Mouse (Mus musculus): Measurements from ENCODE around the gene Ankrd44.

Ankrd44 gene

DNA sequence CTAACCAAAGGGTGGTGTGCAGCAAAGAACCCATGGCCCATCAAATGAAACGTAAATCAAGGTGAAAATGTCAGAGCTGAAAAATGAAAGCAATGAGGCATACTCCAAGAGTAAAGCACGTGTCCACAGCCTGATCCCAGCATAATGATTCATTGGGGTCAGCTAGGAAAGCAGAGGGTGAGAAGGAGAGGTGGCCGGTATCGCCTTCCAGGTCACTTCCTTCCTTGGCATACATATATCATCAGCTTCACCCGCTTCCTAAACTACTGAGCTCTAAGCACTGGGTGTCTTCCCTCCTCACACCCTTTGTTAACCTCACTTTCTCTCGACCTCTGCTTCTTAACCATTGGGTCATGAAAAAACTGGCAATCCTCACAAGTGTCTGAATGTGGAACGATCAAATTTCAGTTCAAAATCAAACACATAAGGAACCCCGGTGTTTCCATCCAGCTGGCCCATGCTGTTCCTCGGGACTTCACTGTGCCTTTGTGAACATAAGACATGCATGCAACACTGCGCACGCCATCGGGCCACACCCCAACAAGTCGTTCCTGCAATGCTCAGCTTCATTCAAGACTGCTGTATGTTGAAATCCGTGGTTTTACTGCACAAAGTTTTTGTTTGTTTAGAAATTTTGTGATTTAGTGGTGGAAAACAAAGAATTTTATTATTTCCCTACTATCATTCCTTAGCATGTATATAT is 101.9 kb downstream of the Ankrd44 start:
- in situ Hi-C loops (cut with MboI, MseI), result no loop called here

DNA sequence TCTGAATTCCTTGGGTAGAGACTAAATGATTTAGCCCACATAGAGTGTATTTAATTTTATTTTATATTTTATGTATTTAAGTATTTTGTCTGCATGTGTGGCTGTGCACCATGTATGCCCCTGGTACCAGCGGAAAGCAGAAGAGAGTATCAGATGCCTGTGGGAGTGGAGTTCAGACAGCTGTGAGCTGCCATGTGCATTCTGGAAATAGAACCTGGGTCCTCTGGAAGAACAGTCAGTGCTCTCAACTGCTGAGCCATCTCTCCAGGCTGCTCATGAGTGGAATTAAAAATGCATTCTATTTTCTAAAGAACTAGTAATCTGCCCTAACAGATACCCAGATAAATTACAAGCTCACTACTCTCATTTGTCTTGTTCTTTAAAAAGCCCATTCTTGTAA is 104.4 kb downstream of the Ankrd44 start:
- in situ Hi-C loops (cut with MboI, MseI), result no loop called here

GRCm38 (mm10) chr1:54815206-54815855 is 110.9 kb downstream of the Ankrd44 start:
- in situ Hi-C loops (cut with MboI, MseI), result no loop called here

GRCm38 (mm10) chr1:54809811-54810549 is 116.2 kb downstream of the Ankrd44 start:
- in situ Hi-C loops (cut with MboI, MseI), result loop anchor here (10.0 kb wide), 1 partner anchor 125 kb away; no protein-coding TSS in a partner anchor

GRCm38 (mm10) chr1:54809098-54809490 is 117.1 kb downstream of the Ankrd44 start:
- in situ Hi-C loops (cut with MboI, MseI), result loop anchor here (10.0 kb wide), 1 partner anchor 124 kb away; no protein-coding TSS in a partner anchor

GRCm38 (mm10) chr1:54808401-54809097 is 117.6 kb downstream of the Ankrd44 start:
- in situ Hi-C loops (cut with MboI, MseI), result loop anchor here (10.0 kb wide), 1 partner anchor 124 kb away; no protein-coding TSS in a partner anchor

DNA sequence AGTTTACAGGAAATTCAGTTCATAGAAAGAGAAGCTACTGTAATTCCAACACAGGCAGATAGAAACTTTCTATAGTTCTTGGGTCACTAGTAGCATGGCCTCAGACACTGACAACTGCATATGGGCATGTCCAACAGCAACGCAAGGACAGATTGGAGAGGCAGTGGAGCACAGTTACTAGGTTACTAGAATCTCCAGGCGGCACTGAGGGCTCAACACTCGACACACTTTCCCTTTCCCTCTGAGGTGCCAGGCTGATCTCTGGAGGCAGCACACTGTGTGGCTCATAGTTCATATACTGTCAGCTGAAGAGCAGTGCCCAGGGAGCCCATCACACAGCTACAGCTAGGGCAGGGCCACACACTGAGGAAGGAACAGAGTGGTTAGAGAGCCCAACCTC is 118.4 kb downstream of the Ankrd44 start:
- in situ Hi-C loops (cut with MboI, MseI), result loop anchor here (10.0 kb wide), 1 partner anchor 123 kb away; no protein-coding TSS in a partner anchor

- in situ Hi-C loops (cut with MboI, MseI), result loop anchor here (10.0 kb wide), 1 partner anchor 121 kb away; no protein-coding TSS in a partner anchor
Measured at GRCm38 (mm10) chr1:54806116-54806850, 119.9 kb downstream of the Ankrd44 start.

- in situ Hi-C loops (cut with MboI, MseI), result loop anchor here (10.0 kb wide), 1 partner anchor 120 kb away; no protein-coding TSS in a partner anchor
Measured at GRCm38 (mm10) chr1:54804406-54804805, 121.8 kb downstream of the Ankrd44 start.

- in situ Hi-C loops (cut with MboI, MseI), result loop anchor here (10.0 kb wide), 1 partner anchor 118 kb away; no protein-coding TSS in a partner anchor
Measured at GRCm38 (mm10) chr1:54802703-54803102, 123.5 kb downstream of the Ankrd44 start.

- in situ Hi-C loops (cut with MboI, MseI), result loop anchor here (10.0 kb wide), 1 partner anchor 116 kb away; no protein-coding TSS in a partner anchor
Measured at GRCm38 (mm10) chr1:54801256-54801655, 124.9 kb downstream of the Ankrd44 start.

DNA sequence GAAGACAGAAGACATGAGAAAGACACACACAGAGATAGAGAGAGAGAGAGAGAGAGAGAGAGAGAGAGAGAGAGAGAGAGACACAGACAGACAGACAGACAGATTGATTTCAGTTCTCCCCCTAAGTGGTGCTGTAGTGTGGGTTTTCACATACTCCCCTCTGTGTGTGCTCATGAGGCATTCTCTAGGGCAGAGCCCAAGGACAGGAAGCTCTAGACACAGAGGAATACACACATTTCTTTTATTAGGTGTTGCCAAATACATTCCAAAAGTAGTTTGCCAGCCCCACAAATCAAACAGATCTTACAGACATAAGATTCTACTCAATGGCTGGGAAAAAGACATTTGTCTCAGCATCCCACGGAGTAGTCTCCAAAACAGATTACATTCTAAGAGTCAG is 126.8 kb downstream of the Ankrd44 start:
- in situ Hi-C loops (cut with MboI, MseI), result no loop called here

DNA sequence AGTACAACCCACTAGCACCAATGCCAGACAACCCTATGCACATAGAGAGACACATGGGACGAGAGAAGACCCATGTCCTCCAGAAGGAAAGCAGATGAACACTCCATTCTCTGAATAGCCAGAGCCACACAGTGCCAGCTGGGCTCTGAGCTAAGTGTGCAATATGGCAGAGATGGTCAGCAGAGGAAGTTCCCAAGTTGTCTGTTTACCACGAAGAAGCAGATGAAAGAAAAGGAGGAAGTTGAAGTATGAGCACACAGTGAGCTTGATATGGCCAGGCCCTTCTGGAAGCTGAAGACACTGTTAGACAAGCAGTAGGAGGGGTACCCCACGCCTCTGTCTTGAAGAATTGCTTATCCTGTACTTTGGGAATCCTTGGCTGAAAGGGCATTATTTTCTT is 127.8 kb downstream of the Ankrd44 start:
- in situ Hi-C loops (cut with MboI, MseI), result no loop called here

- in situ Hi-C loops (cut with MboI, MseI), result no loop called here
Measured at GRCm38 (mm10) chr1:54794709-54795108, 131.5 kb downstream of the Ankrd44 start.

DNA sequence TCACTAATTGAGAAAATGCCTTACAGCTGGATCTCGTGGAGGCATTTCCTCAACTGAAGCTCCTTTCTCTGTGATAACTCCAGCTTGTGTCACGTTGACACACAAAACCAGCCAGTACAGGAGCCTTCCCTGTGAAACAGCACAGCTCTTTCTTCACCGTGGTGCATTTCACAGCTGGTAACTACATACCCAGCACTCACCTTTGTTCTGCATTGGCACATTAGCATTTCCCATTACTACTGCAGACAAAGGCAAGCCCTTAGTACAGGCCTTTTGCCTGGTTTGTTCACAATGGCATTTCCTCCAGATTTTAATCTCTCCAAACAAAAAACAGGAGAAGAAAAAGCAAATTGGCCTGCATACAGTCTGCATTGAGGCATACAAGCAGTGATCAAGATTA is 134.8 kb downstream of the Ankrd44 start:
- in situ Hi-C loops (cut with MboI, MseI), result no loop called here

GRCm38 (mm10) chr1:54789327-54789960 is 136.7 kb downstream of the Ankrd44 start:
- in situ Hi-C loops (cut with MboI, MseI), result no loop called here

DNA sequence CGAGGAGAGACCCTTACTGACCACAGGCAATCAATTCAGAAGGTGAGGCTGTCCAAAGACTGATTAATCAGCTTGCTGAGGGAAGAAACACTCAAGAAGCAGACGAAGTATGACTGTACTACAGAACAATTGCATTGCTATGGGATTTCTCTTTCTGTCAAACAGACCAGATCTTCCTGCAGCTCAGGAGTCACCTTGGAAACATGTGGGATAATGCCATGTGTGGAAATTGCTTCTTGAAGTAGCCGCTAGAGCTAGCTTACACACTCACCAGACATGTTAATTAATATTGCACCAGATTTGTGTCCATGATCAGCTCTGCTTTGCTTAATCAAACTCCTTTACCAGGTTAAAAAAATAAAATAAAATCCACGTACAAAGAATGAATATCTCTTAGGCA is 137.8 kb downstream of the Ankrd44 start:
- in situ Hi-C loops (cut with MboI, MseI), result no loop called here

GRCm38 (mm10) chr1:54778151-54778550 is 148.0 kb downstream of the Ankrd44 start:
- in situ Hi-C loops (cut with MboI, MseI), result no loop called here

DNA sequence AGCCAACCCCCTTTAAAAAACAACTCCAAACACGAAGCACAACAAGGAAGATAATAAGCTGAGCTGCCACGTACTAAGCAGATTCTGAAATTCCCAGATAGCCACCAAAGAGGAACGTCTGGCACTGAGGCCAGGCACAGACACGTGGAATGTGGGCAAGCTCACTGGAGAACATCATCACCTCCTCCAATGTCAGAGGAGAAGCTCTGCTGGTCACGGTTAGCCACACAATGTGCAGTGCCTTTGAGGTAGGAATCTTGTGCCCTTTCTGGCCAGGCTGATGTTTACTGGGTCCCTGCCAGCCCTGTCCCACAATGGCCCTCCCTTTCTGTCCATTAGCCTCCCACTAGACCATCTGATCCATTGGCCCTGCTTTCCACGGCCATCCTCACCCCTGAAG is 149.1 kb downstream of the Ankrd44 start:
- in situ Hi-C loops (cut with MboI, MseI), result no loop called here

DNA sequence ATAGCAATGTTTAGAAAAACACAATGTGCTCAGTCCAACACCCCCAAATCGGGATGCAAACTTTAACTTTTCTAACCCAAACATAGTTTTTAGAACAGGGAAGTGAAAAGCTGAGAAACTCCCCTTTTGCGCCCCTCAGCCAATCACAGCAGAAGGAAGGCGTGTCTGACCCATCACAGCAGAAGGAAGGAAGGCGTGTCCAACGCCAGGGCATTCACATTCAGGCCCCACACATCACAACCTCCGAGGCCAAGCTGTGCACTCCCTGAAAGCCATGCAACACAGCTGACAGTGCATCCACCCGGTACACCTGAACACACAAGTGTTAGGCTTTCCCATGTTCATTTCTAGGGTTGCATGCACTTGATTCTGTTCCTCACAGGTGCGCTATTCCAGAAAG is 150.1 kb downstream of the Ankrd44 start:
- in situ Hi-C loops (cut with MboI, MseI), result no loop called here

Data from T-helper 2 cell (primary cell).